Mouse (Mus musculus) thymus, adult 2 months (tissue): ENCODE measurements around the gene Sgcd. TPM values are rescaled to one million over a fixed set of nuclear protein-coding genes. Genes with fewer than 3 reads are reported as not detected.

Experiments
- DNase-seq: peaks from one replicate; pipeline ENCODE4 v3.0.0; 2021
- H3K27ac ChIP-seq: fragments of 200-500 bp; 2 replicates; pipeline ENCODE4 v1.5.1; 2012; ENCODE audit warnings: low read length, control low read depth; ENCODE audit not compliant: control insufficient read depth, insufficient read depth
- H3K27me3 ChIP-seq: fragments of 200-500 bp; 2 replicates; pipeline ENCODE4 v1.6.1; 2012; ENCODE audit warnings: mild to moderate bottlenecking, low read length, moderate library complexity, mixed read lengths; ENCODE audit not compliant: control insufficient read depth, insufficient read depth
- H3K36me3 ChIP-seq: fragments of 200-500 bp; 2 replicates; pipeline ENCODE4 v1.6.1; 2012; ENCODE audit warnings: mild to moderate bottlenecking, low read length, moderate library complexity; ENCODE audit not compliant: control insufficient read depth, insufficient read depth
- H3K4me1 ChIP-seq: fragments of 200-500 bp; replicated peaks from 2 replicates; pipeline ENCODE4 v1.6.1; 2012; ENCODE audit warnings: low read length; ENCODE audit not compliant: control insufficient read depth, insufficient read depth
- H3K4me3 ChIP-seq: fragments of 200-500 bp; 2 replicates; pipeline ENCODE4 v1.5.1; 2012; ENCODE audit warnings: mild to moderate bottlenecking, low read length, control low read depth, moderate library complexity; ENCODE audit not compliant: control insufficient read depth, insufficient read depth
- CTCF ChIP-seq: fragments of 200-500 bp; IDR thresholded peaks from 2 replicates; pipeline ENCODE4 v1.5.1; 2012; ENCODE audit warnings: mild to moderate bottlenecking, control low read depth, low read length, moderate library complexity, borderline replicate concordance; ENCODE audit not compliant: control insufficient read depth, poor library complexity, insufficient read depth; ENCODE audit errors: extremely low read depth
- POLR2A ChIP-seq: fragments of 200-500 bp; IDR thresholded peaks from 2 replicates; pipeline ENCODE4 v1.6.1; 2012; ENCODE audit warnings: mild to moderate bottlenecking, low read length, control low read depth, moderate library complexity; ENCODE audit not compliant: control insufficient read depth, poor library complexity, insufficient read depth; ENCODE audit errors: extremely low read depth
- WGBS: fragments of 180-500 bp; shearing (Covaris S2); methylation state at CpG from one replicate; pipeline ENCODE4 v1.1.7; 2018; 5-methylcytosine and 5-hydroxymethylcytosine counted together
- polyA plus RNA-seq: library from polyadenylated mRNA; depleted of rRNA; stranded (reverse); fragments of >200 nt; gene quantifications from 2 replicates; pipeline ENCODE4 v1.2.3, GENCODE M21; 2012; rRNA removed

The Sgcd gene
- 0.34 and 0.47 TPM in 2 replicates for polyA plus RNA-seq

DNA sequence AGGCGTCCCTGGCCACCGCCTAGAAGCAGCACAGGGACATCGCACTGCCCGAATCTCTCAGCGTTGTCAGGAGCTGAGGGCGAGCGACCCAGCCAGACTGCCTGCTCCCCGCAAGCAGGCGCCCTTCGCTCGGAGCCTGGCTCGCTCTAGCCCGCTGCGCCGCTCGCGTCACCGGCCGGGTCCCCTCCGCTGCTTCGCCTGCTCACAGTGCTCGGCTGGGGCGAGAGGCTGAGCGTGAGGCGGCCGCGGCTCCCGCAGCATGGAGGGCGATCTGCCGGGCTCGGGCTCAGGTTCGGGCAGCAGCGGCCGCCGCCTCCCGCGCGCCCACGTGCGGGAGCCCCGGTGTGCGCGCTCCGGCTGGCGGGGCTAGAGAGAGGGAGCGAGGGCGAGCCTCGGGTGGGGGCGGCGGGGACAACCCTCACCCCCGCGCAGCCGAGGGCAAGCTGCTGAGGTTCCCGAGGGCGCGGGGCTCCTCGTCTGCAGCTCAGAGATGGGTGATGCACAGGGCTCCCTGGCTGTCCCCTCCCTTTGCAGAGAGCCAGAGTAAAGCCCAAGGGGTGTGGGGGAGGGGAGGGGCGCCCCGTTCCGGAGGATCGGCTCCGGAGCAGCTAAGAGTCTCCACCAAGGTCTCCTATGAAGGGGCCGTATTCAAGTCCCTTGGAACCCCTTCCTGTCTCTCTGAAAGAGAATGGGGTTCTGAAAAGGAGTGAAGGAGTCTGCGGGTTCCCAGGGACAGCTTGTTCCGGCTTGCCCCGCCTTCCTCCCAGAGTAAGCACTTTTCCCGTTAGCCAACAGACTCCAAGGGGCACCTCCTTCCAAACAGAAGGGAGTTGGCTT, at the start of gene Sgcd:
Gene Sgcd (minus strand): TSS at position 273 of the 837 bp plus-strand sequence.
- no peak within 1 kb of the TSS for H3K4me3 ChIP-seq

DNA sequence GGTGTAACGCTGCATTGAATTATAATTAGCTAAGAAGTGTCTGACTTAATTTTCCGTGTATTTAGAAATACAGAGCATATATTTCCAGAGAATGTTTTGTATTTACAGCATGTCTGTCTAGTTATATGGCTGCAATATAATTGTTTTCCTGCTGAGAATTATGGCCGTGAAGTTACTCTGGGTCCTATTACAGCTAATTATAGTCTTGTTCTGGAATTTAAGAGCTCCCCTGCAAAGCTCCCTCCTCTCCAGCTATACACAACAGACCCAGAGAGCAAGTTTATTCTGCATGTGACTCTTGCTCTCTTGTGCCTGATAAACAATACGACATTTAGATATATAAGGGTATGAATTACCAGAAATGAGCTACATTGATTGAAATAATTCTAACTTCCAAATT, 49.3 kb upstream of the Sgcd start:
- no peak overlapping the region for H3K27ac ChIP-seq
- H3K27me3 ChIP-seq = no peaks in the 10 kb centered on the region
- 78% methylated on average over 4 of the region's 4 CpGs for WGBS
- TF ChIP-seq CTCF (no peak), POLR2A (no peak)
- H3K4me3 ChIP-seq = no peak overlapping the region
- no peaks in the 10 kb centered on the region for H3K36me3 ChIP-seq
- H3K4me1 ChIP-seq = no peaks in the 10 kb centered on the region
- no peak for DNase-seq

More for the DNA sequence above, at the start of gene Sgcd:
- Histone ChIP-seq H3K36me3 (no peaks in the 10 kb centered on the region), H3K27ac (no peak within 1 kb of the TSS), H3K27me3 (no peaks in the 10 kb centered on the region; the same call in 1 of the 2 replicates), H3K4me1 (no peaks in the 10 kb centered on the region)
- no peak for DNase-seq
- TF ChIP-seq CTCF = no peak
- no peak for TF ChIP-seq POLR2A
- 6% methylated on average over 62 of the region's 67 CpGs for WGBS

DNA sequence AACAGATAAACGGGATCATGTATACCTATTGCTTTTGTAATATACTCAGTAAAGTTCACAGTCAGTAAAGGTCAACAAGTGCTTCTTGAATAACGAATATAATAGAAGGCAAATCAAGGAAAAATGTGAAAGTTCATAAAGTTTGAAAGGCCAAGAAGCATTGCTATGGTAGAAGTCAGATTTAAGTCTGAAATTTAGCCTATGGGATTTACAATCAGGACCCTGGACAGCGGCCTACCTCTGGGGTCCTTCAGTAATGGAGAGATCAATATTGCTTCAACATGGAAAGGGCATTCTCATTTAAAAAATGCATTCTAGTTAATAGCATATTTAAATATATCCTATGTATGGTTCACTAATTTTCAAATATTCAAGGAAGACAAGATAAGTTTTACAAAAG, 24.1 kb upstream of the Sgcd start:
- no peak overlapping the region for H3K27ac ChIP-seq
- H3K4me3 ChIP-seq = no peak overlapping the region
- no peak for DNase-seq
- H3K4me1 ChIP-seq = no peaks in the 10 kb centered on the region
- H3K36me3 ChIP-seq = no peaks in the 10 kb centered on the region
- no peaks in the 10 kb centered on the region for H3K27me3 ChIP-seq
- TF ChIP-seq CTCF (no peak), POLR2A (no peak)
- 53% methylated on average over 3 of the region's 3 CpGs for WGBS

DNA sequence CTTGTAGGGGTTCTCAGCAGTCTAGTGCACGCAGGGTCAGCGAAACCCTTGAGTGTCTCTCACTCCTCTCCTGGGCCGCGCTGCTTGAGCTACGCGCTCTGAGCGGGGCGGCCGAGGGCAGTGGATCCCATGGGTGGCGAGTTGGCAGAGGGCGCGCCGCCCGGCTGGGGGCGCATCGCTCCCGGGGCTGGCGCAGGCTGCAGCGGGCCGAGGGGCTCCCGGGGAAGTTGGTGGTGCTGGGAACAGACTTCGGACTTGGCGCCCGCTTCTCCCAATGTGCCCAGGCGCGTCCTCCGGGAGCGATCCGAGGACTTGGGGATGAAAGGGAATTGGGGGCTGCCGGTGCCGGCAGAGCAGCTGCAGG, 454 bp downstream of the Sgcd start:
- 6% methylated on average over 31 of the region's 31 CpGs for WGBS
- no peak overlapping the region for H3K4me3 ChIP-seq
- H3K36me3 ChIP-seq = no peaks in the 10 kb centered on the region
- no peak for TF ChIP-seq POLR2A
- TF ChIP-seq CTCF = no peak
- H3K27ac ChIP-seq = no peak overlapping the region
- H3K4me1 ChIP-seq = no peaks in the 10 kb centered on the region
- no peaks in the 10 kb centered on the region; the same call in 1 of the 2 replicates for H3K27me3 ChIP-seq
- DNase-seq = no peak

DNA sequence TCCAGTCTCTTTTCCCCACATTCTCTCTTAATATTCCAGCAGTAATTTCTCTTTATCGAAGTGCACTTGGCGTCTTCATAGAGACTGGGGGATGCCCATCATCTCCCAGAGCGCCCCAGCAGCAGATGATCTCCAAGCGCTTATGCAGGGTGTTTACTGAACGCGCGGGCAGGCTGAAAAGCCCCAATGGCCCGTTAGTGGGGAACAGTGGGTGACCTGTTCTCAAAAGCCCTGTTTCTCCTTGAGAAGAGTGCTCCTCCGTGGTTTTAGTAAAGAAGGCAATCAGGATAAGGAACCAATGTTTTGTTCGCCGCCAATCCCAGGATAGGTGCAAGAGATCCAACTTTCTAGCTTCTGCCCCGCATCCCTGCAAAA, 889 bp downstream of the Sgcd start:
- WGBS = 19% methylated on average over 12 of the region's 12 CpGs
- Histone ChIP-seq H3K27me3 (no peaks in the 10 kb centered on the region; the same call in 1 of the 2 replicates), H3K4me1 (no peaks in the 10 kb centered on the region), H3K4me3 (no peak overlapping the region), H3K27ac (no peak overlapping the region), H3K36me3 (no peaks in the 10 kb centered on the region)
- no peak for DNase-seq
- TF ChIP-seq POLR2A (no peak), CTCF (no peak)

DNA sequence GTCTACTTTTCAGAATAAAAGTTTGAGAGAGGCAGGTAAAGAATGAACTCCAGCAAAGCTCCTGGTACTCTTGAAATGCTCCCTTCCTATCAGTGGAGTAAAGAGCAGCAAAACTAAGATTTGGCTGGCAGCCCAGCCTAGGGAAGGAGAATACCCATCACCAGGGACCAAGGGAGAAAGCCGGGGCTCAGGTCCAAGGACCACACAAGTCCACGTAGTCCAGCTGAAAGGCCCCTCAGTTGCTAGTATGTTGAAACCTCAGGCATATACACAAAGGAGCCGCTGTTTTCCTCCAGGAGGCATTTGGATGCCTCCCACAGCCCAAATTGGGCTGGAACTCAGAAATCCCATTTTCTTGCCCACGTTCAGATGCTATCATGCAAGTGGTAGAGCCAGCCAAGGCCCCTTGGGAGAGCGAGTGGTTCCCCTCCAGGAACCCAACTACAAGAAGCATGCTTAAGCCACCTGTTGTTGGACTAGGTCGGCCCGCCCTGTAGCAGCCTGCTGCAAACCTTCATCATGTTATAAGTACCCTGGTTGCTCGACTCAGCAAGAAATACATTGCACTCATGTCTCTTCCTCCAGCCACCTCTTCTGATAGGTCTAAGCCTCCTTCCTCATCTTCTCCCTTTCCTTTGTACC, 1.4 kb downstream of the Sgcd start:
- H3K27me3 ChIP-seq = no peaks in the 10 kb centered on the region; the same call in 1 of the 2 replicates
- no peak for DNase-seq
- no peak overlapping the region for H3K4me3 ChIP-seq
- H3K4me1 ChIP-seq = no peaks in the 10 kb centered on the region
- H3K36me3 ChIP-seq = no peaks in the 10 kb centered on the region
- no peak overlapping the region for H3K27ac ChIP-seq
- 63% methylated on average over 8 of the region's 8 CpGs for WGBS
- TF ChIP-seq POLR2A (no peak), CTCF (no peak)
